Mouse (Mus musculus) stomach, embryonic 15.5 days (tissue): Measurements from ENCODE around the gene En1. TPM values are rescaled to one million over a fixed set of nuclear protein-coding genes. Genes with fewer than 3 reads are reported as not detected.

Source experiments
- ATAC-seq: fragments of 200-750 bp; cut with Nextera tagmentation; 2 replicates; pipeline ENCODE4 v1.8.0; 2017; ENCODE audit warnings: low read depth, moderate number of reproducible peaks, moderate TSS enrichment; ENCODE audit not compliant: insufficient read depth, low FRiP score
- H3K27ac ChIP-seq: fragments of 300-500 bp; sonication (generic); 2 replicates; pipeline ENCODE4 v1.5.1; 2015; ENCODE audit warnings: mild to moderate bottlenecking, inconsistent platforms
- H3K27me3 ChIP-seq: fragments of 300-500 bp; sonication (generic); replicated peaks from 2 replicates; pipeline ENCODE4 v1.6.1; 2015; ENCODE audit warnings: inconsistent platforms
- H3K36me3 ChIP-seq: fragments of 300-500 bp; sonication (generic); 2 replicates; pipeline ENCODE4 v1.6.1; 2015; ENCODE audit warnings: inconsistent platforms
- H3K4me1 ChIP-seq: fragments of 300-500 bp; sonication (generic); 2 replicates; pipeline ENCODE4 v1.6.1; 2015; ENCODE audit warnings: inconsistent platforms
- H3K4me2 ChIP-seq: fragments of 300-500 bp; sonication (generic); 2 replicates; pipeline ENCODE4 v1.6.1; 2015; ENCODE audit warnings: mild to moderate bottlenecking, inconsistent platforms
- H3K4me3 ChIP-seq: fragments of 300-500 bp; sonication (generic); replicated peaks from 2 replicates; pipeline ENCODE4 v1.5.1; 2015; ENCODE audit warnings: inconsistent platforms
- H3K9ac ChIP-seq: fragments of 300-500 bp; sonication (generic); 2 replicates; pipeline ENCODE4 v1.6.1; 2015; ENCODE audit warnings: inconsistent platforms
- H3K9me3 ChIP-seq: fragments of 300-500 bp; sonication (generic); 2 replicates; pipeline ENCODE4 v1.6.1; 2016; ENCODE audit warnings: inconsistent platforms
- WGBS: fragments of 180-500 bp; shearing (Covaris S2); methylation state at CpG from one replicate; pipeline ENCODE4 v1.1.7; 2015; 5-methylcytosine and 5-hydroxymethylcytosine counted together
- polyA plus RNA-seq: library from polyadenylated mRNA; unstranded; fragments of >200 nt; fragmentation: Nextera tagmentation; extraction: Ambion mirVana; gene quantifications from 2 replicates; pipeline ENCODE4 v1.2.1, GENCODE M21; 2015

Gene En1
- polyA plus RNA-seq, 1 experiment from 2014 or later, result 0.05 TPM

DNA sequence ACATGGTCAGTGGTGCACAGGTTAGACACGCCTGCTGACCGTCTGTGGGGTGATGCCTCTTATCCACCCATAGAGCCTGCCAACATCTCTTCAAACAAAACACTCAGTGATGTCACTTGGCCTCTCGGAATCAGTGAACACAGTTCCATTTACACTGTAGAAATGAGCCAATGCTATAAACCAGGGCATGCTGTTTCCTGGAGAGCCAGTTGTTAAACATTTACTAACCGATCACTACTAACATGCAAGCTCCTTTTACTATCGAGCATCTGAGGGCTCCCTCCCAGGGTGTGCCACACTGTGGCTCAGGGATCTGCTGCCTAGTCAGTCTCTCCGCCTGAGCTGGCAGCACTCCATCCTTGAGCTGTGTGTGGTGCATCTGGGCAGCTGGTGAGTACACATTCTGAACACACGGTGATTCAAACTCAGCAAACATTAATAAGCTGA lies 52.8 kb downstream of the En1 start:
- ATAC-seq, result peak; percentile 56; the same call in 1 of the 2 replicates
- no peak overlapping the region for H3K9ac ChIP-seq
- 61% methylated on average over 7 of the region's 7 CpGs for WGBS
- no peak overlapping the region for H3K27ac ChIP-seq
- H3K36me3 ChIP-seq, result no peaks in the 10 kb centered on the region
- H3K4me3 ChIP-seq, result no peak overlapping the region
- H3K4me2 ChIP-seq, result no peak overlapping the region
- no peaks in the 10 kb centered on the region for H3K27me3 ChIP-seq
- H3K4me1 ChIP-seq, result no peaks in the 10 kb centered on the region
- H3K9me3 ChIP-seq, result no peaks in the 10 kb centered on the region

Other genes starting within 250 kb of the En1 start
- 0.61 and 1.1 TPM in 2 replicates for gene Marco, start 97.4 kb upstream of the En1 start, polyA plus RNA-seq